Comparison of ENCODE assay signal across 18 mouse cellular contexts in genomic region chr4:150457771-150458170, GRCm38 (mm10).
DNase-seq lines count a peak whose midpoint lies in the region; ATAC-seq lines count a peak whose summit lies in the region.
"Had no signal": no experiment of that assay in that cellular context is flagged by ENCODE, and none has a peak within 500 bp of the region (broad histone marks: within the 10 kb centered on the region; RNA-seq: fewer than 3 reads in every experiment).

No protein-coding gene starts in this region.

- H3K9me3 ChIP-seq in heart, embryonic 13.5 days = no peaks in the 10 kb centered on the region
- H3K9me3 ChIP-seq in heart, embryonic 10.5 days = no peaks in the 10 kb centered on the region
- no peaks in the 10 kb centered on the region for H3K9me3 ChIP-seq in kidney, embryonic 15.5 days (replicated peaks)
- no peaks in the 10 kb centered on the region for H3K9me3 ChIP-seq in embryonic facial prominence, embryonic 10.5 days
- H3K9me3 ChIP-seq in liver, embryonic 15.5 days (replicated peaks) = no peaks in the 10 kb centered on the region
- H3K9me3 ChIP-seq: G1E; stomach, embryonic 15.5 days had no signal

- peak overlapping the region; percentile 21; the same call in 1 of the 2 replicates for H3K9ac ChIP-seq in heart, embryonic 13.5 days
- H3K9ac ChIP-seq in kidney, embryonic 15.5 days = no peak overlapping the region
- H3K9ac ChIP-seq in liver, embryonic 15.5 days = no peak overlapping the region
- H3K9ac ChIP-seq: stomach, embryonic 15.5 days had no signal

- no peak for ATAC-seq in heart, embryonic 13.5 days (ENCODE audit: extremely low read depth, insufficient number of reproducible peaks, low FRiP score, low TSS enrichment)
- ATAC-seq in kidney, embryonic 15.5 days (replicated peaks; ENCODE audit: low FRiP score) = no peak
- ATAC-seq in liver, embryonic 15.5 days (ENCODE audit: insufficient read depth) = no peak

- no peak overlapping the region for H3K4me2 ChIP-seq in heart, embryonic 13.5 days
- H3K4me2 ChIP-seq in kidney, embryonic 15.5 days = no peak overlapping the region
- H3K4me2 ChIP-seq in liver, embryonic 15.5 days = no peak overlapping the region
- H3K4me2 ChIP-seq: stomach, embryonic 15.5 days had no signal

- H3K36me3 ChIP-seq in heart, embryonic 13.5 days = no peaks in the 10 kb centered on the region
- no peaks in the 10 kb centered on the region for H3K36me3 ChIP-seq in heart, embryonic 10.5 days
- H3K36me3 ChIP-seq in kidney, embryonic 15.5 days = no peaks in the 10 kb centered on the region
- no peaks in the 10 kb centered on the region for H3K36me3 ChIP-seq in embryonic facial prominence, embryonic 10.5 days (replicated peaks)
- H3K36me3 ChIP-seq in liver, embryonic 15.5 days (replicated peaks) = no peaks in the 10 kb centered on the region
- H3K36me3 ChIP-seq: stomach, embryonic 15.5 days had no signal

- H3K4me1 ChIP-seq in heart, embryonic 13.5 days = peaks cover 96% of the 10 kb centered on the region
- H3K4me1 ChIP-seq in heart, embryonic 10.5 days = peaks cover 75% of the 10 kb centered on the region
- H3K4me1 ChIP-seq in kidney, embryonic 15.5 days = peaks cover 57% of the 10 kb centered on the region
- H3K4me1 ChIP-seq in embryonic facial prominence, embryonic 10.5 days = peaks cover 82% of the 10 kb centered on the region
- peaks cover 78% of the 10 kb centered on the region for H3K4me1 ChIP-seq in liver, embryonic 15.5 days (replicated peaks)

- H3K27ac ChIP-seq in heart, embryonic 13.5 days (replicated peaks) = peak overlapping the region; percentile 48
- H3K27ac ChIP-seq in heart, embryonic 10.5 days = no peak overlapping the region
- H3K27ac ChIP-seq in kidney, embryonic 15.5 days = peak overlapping the region; percentile 33; the same call in 1 of the 2 replicates
- 0 out of 2 replicates have a peak overlapping the region, but pooled peaks have one; percentile 4 for H3K27ac ChIP-seq in embryonic facial prominence, embryonic 10.5 days (replicated peaks)
- 0 out of 2 replicates have a peak overlapping the region, but pooled peaks have one; percentile 16 for H3K27ac ChIP-seq in liver, embryonic 15.5 days (replicated peaks)
- H3K27ac ChIP-seq: stomach, embryonic 15.5 days had no signal

- WGBS in heart, embryonic 13.5 days = 45% methylated on average over 7 of the region's 7 CpGs
- 51% methylated on average over 7 of the region's 7 CpGs for WGBS in heart, embryonic 10.5 days
- 52% methylated on average over 7 of the region's 7 CpGs for WGBS in kidney, embryonic 15.5 days
- 70% methylated on average over 7 of the region's 7 CpGs for WGBS in embryonic facial prominence, embryonic 10.5 days
- 55% methylated on average over 7 of the region's 7 CpGs for WGBS in liver, embryonic 15.5 days (ENCODE audit: insufficient replicate concordance)

- no peak overlapping the region for H3K4me3 ChIP-seq in heart, embryonic 13.5 days
- no peak overlapping the region for H3K4me3 ChIP-seq in heart, embryonic 10.5 days
- H3K4me3 ChIP-seq in kidney, embryonic 15.5 days (replicated peaks) = no peak overlapping the region
- H3K4me3 ChIP-seq in embryonic facial prominence, embryonic 10.5 days = no peak overlapping the region
- H3K4me3 ChIP-seq in liver, embryonic 15.5 days (replicated peaks) = no peak overlapping the region
- H3K4me3 ChIP-seq: stomach, embryonic 15.5 days had no signal

- no peak for DNase-seq in heart, embryonic 10.5 days (ENCODE audit: low spot score)
- DNase-seq in kidney, postnatal 14 days = no peak
- no peak for DNase-seq in embryonic facial prominence, embryonic 10.5 days (ENCODE audit: low spot score)
- DNase-seq in spleen, adult 12 weeks (ENCODE audit: low spot score) = no peak
- DNase-seq: cerebellum, adult 11 months; cerebellum, postnatal 36 days; kidney, postnatal 4 days; layer of hippocampus, postnatal 36 days; left cerebral cortex, postnatal 4 days; lung, adult 2 months; lung, postnatal 4 days; right cerebral cortex, adult 18-20 months; spleen, adult 18-20 months had no signal

- no peaks in the 10 kb centered on the region for H3K27me3 ChIP-seq in heart, embryonic 13.5 days (replicated peaks)
- H3K27me3 ChIP-seq in heart, embryonic 10.5 days (ENCODE audit: insufficient read depth, poor library complexity, severe bottlenecking) = no peaks in the 10 kb centered on the region
- no peaks in the 10 kb centered on the region for H3K27me3 ChIP-seq in kidney, embryonic 15.5 days
- no peaks in the 10 kb centered on the region for H3K27me3 ChIP-seq in embryonic facial prominence, embryonic 10.5 days (replicated peaks; ENCODE audit: low read depth, poor library complexity, severe bottlenecking)
- no peaks in the 10 kb centered on the region for H3K27me3 ChIP-seq in liver, embryonic 15.5 days
- H3K27me3 ChIP-seq: stomach, embryonic 15.5 days had no signal
